Mouse (Mus musculus) thymus, adult 2 months (tissue): ENCODE data around the gene Plk5. TPM values are rescaled to one million over a fixed set of nuclear protein-coding genes. Genes with fewer than 3 reads are reported as not detected.

ENCODE experiments used
- DNase-seq: peaks from one replicate; pipeline ENCODE4 v3.0.0; 2021
- H3K27ac ChIP-seq: fragments of 200-500 bp; 2 replicates; pipeline ENCODE4 v1.5.1; 2012; ENCODE audit warnings: low read length, control low read depth; ENCODE audit not compliant: control insufficient read depth, insufficient read depth
- H3K27me3 ChIP-seq: fragments of 200-500 bp; 2 replicates; pipeline ENCODE4 v1.6.1; 2012; ENCODE audit warnings: mild to moderate bottlenecking, low read length, moderate library complexity, mixed read lengths; ENCODE audit not compliant: control insufficient read depth, insufficient read depth
- H3K36me3 ChIP-seq: fragments of 200-500 bp; 2 replicates; pipeline ENCODE4 v1.6.1; 2012; ENCODE audit warnings: mild to moderate bottlenecking, low read length, moderate library complexity; ENCODE audit not compliant: control insufficient read depth, insufficient read depth
- H3K4me1 ChIP-seq: fragments of 200-500 bp; replicated peaks from 2 replicates; pipeline ENCODE4 v1.6.1; 2012; ENCODE audit warnings: low read length; ENCODE audit not compliant: control insufficient read depth, insufficient read depth
- H3K4me3 ChIP-seq: fragments of 200-500 bp; 2 replicates; pipeline ENCODE4 v1.5.1; 2012; ENCODE audit warnings: mild to moderate bottlenecking, low read length, control low read depth, moderate library complexity; ENCODE audit not compliant: control insufficient read depth, insufficient read depth
- CTCF ChIP-seq: fragments of 200-500 bp; IDR thresholded peaks from 2 replicates; pipeline ENCODE4 v1.5.1; 2012; ENCODE audit warnings: mild to moderate bottlenecking, control low read depth, low read length, moderate library complexity, borderline replicate concordance; ENCODE audit not compliant: control insufficient read depth, poor library complexity, insufficient read depth; ENCODE audit errors: extremely low read depth
- POLR2A ChIP-seq: fragments of 200-500 bp; IDR thresholded peaks from 2 replicates; pipeline ENCODE4 v1.6.1; 2012; ENCODE audit warnings: mild to moderate bottlenecking, low read length, control low read depth, moderate library complexity; ENCODE audit not compliant: control insufficient read depth, poor library complexity, insufficient read depth; ENCODE audit errors: extremely low read depth
- WGBS: fragments of 180-500 bp; shearing (Covaris S2); methylation state at CpG from one replicate; pipeline ENCODE4 v1.1.7; 2018; 5-methylcytosine and 5-hydroxymethylcytosine counted together
- polyA plus RNA-seq: library from polyadenylated mRNA; depleted of rRNA; stranded (reverse); fragments of >200 nt; gene quantifications from 2 replicates; pipeline ENCODE4 v1.2.3, GENCODE M21; 2012

Gene Plk5
- polyA plus RNA-seq, 1 experiment: 0.22 TPM

- Histone ChIP-seq H3K36me3 (no peaks in the 10 kb centered on the region), H3K4me1 (peaks cover 14% of the 10 kb centered on the region), H3K27me3 (no peaks in the 10 kb centered on the region; the same call in 1 of the 2 replicates), H3K4me3 (no peak overlapping the region), H3K27ac (no peak overlapping the region)
- WGBS: 85% methylated on average over 21 of the region's 21 CpGs
- TF ChIP-seq POLR2A (no peak), CTCF (no peak)
- DNase-seq: peak; percentile 45
Observed at GRCm38 (mm10) chr10:80369995-80370747, 13.9 kb downstream of the Plk5 start.

- Histone ChIP-seq H3K27ac (no peak overlapping the region), H3K4me3 (0 out of 2 replicates have a peak overlapping the region, but pooled peaks have one; percentile 5), H3K27me3 (no peaks in the 10 kb centered on the region; the same call in 1 of the 2 replicates), H3K4me1 (peaks cover 14% of the 10 kb centered on the region), H3K36me3 (no peaks in the 10 kb centered on the region)
- TF ChIP-seq CTCF: no peak
- TF ChIP-seq POLR2A: no peak
- whole genome bisulfite sequencing: 7% methylated on average over 12 of the region's 12 CpGs
- peak; percentile 70 for DNase-seq
Observed at GRCm38 (mm10) chr10:80371411-80371966, 15.2 kb downstream of the Plk5 start.

- H3K4me1 ChIP-seq: peaks cover 14% of the 10 kb centered on the region
- no peak overlapping the region for H3K4me3 ChIP-seq
- H3K27me3 ChIP-seq: no peaks in the 10 kb centered on the region; the same call in 1 of the 2 replicates
- no peaks in the 10 kb centered on the region for H3K36me3 ChIP-seq
- DNase-seq: no peak
- no peak for TF ChIP-seq CTCF
- TF ChIP-seq POLR2A: no peak
- no peak overlapping the region for H3K27ac ChIP-seq
- 75% methylated on average over 9 of the region's 9 CpGs for WGBS
Observed at GRCm38 (mm10) chr10:80371983-80372382, 15.7 kb downstream of the Plk5 start.

- 92% methylated on average over 6 of the region's 6 CpGs for WGBS
- H3K4me1 ChIP-seq: peaks cover 14% of the 10 kb centered on the region
- H3K4me3 ChIP-seq: no peak overlapping the region
- H3K27me3 ChIP-seq: no peaks in the 10 kb centered on the region; the same call in 1 of the 2 replicates
- H3K36me3 ChIP-seq: no peaks in the 10 kb centered on the region
- no peak for DNase-seq
- no peak overlapping the region for H3K27ac ChIP-seq
- TF ChIP-seq CTCF: no peak
- TF ChIP-seq POLR2A: no peak
Observed at GRCm38 (mm10) chr10:80372706-80373105, 16.4 kb downstream of the Plk5 start.

GRCm38 (mm10) chr10:80374063-80374462 lies 17.8 kb downstream of the Plk5 start:
- H3K4me1 ChIP-seq: peaks cover 14% of the 10 kb centered on the region
- WGBS: 55% methylated on average over 6 of the region's 6 CpGs
- no peaks in the 10 kb centered on the region for H3K36me3 ChIP-seq
- no peaks in the 10 kb centered on the region for H3K27me3 ChIP-seq
- H3K27ac ChIP-seq: no peak overlapping the region
- TF ChIP-seq POLR2A (no peak), CTCF (no peak)
- peak; percentile 75 for DNase-seq
- no peak overlapping the region for H3K4me3 ChIP-seq

GRCm38 (mm10) chr10:80376160-80376559 lies 19.9 kb downstream of the Plk5 start:
- Histone ChIP-seq H3K27ac (no peak overlapping the region), H3K36me3 (peaks cover 2% of the 10 kb centered on the region; the same call in 1 of the 2 replicates), H3K4me3 (no peak overlapping the region), H3K27me3 (no peaks in the 10 kb centered on the region), H3K4me1 (peaks cover 14% of the 10 kb centered on the region)
- TF ChIP-seq POLR2A (no peak), CTCF (peak; percentile 94)
- DNase-seq: peak; percentile 92
- WGBS: 3% methylated on average over 7 of the region's 7 CpGs
